Mouse (Mus musculus): ENCODE measurements at regions not wholly inside any gene's neighbourhood (a gene's known extent, or its start where the extent isn't known, plus 50 kb on each side); places are given as distances from the start of the nearest gene placed in this dataset.

DNA sequence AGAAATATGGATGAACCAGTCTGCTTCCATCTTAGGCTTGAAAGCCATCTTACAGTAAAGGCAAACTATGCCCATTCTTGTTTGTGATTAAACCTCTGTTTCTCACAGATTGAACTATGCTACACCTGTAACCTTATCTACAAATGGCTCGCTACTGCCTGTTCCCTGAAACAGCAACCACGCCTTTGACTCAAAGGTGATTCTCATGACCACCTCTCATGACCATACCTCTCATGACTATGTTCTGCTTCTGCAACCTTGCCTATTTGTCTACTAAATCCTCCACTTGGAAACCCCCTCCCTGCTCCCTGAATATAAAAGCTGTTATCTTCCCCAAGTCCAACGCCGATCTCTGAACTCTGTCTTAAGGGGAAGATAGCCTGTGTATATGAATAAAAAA is 296.7 kb upstream of the Adgrl2 start:
- TF ChIP-seq CTCF (conservative IDR thresholded peaks at IDR 0.05 in 1 of 2, IDR thresholded peaks at IDR 0.05 in 1 of 2; ENCODE audit: low read depth in 2 of 2, low read length in 2 of 2): no peak
- no peak for TF ChIP-seq ZKSCAN1 (IDR thresholded peaks at IDR 0.05; ENCODE audit: borderline replicate concordance, low read depth, low read length)
- no peak for TF ChIP-seq TBP (conservative IDR thresholded peaks at IDR 0.05; ENCODE audit: low read depth, low read length)
- TF ChIP-seq MEF2A (IDR thresholded peaks at IDR 0.05; ENCODE audit: borderline replicate concordance, low read depth, low read length): no peak
- no peak for TF ChIP-seq UBTF (IDR thresholded peaks at IDR 0.05; ENCODE audit: low read depth, low read length)
